In the genomic region with DNA sequence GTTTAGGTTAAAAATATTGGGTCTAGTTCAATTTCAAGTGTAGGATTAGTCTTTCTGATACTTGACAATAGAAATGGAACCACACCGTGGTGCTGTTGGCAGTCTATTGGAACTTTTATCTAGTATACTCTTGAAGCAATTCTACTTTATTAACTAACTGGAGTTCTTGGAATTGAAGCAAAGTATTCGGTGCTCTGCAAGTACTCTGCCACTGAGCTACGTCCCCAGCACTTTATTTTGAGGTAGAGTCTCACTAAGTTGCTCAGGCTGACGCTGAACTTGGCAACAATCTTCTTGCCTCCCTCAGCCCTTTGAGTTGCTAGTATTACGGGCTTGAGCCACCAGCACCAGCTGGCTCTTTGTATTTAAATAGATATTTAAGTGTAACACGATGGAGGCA, we compare ENCODE assay signal across 8 mouse cellular contexts. TPM values are rescaled to one million over a fixed set of nuclear protein-coding genes. Genes with fewer than 3 reads are reported as not detected.
DNase-seq lines count a peak whose midpoint lies in the region; ATAC-seq and TF ChIP-seq lines count a peak whose summit lies in the region.

No protein-coding gene starts in this region.

- H3K27ac ChIP-seq in liver, adult 2 months (replicated peaks; ENCODE audit: insufficient read depth, low read depth, low read length): no peak overlapping the region
- H3K27ac ChIP-seq in hindbrain, embryonic 10.5 days: no peak overlapping the region
- peak overlapping the region; percentile 64 for H3K27ac ChIP-seq in liver, embryonic 15.5 days (replicated peaks)

- H3K4me2 ChIP-seq in liver, embryonic 15.5 days: peak overlapping the region; percentile 96

- no peak for TF ChIP-seq POLR2A in liver, adult 2 months (IDR thresholded peaks at IDR 0.05; ENCODE audit: extremely low read depth, insufficient read depth, low read length)
- no peak for TF ChIP-seq POLR2A in brain, embryonic 14.5 days (IDR thresholded peaks at IDR 0.05; ENCODE audit: borderline replicate concordance, extremely low read depth, insufficient read depth, insufficient read length, poor library complexity, severe bottlenecking)

- DNase-seq in liver, adult 2 months (ENCODE audit: extremely low read depth, low read depth, low spot score): peak; percentile 61
- no peak for DNase-seq in liver
- peak; percentile 69 for DNase-seq in brain, embryonic 14.5 days (ENCODE audit: low read depth)
- no peak for DNase-seq in hindbrain, embryonic 10.5 days (ENCODE audit: low spot score)
- no peak for DNase-seq in urinary bladder, postnatal 4 days (ENCODE audit: low spot score in 2 of 2)
- no peak for DNase-seq in urinary bladder, adult 2 months (ENCODE audit: low spot score)
- no peak for DNase-seq in thymus, adult 18-20 months

- no peak overlapping the region for H3K9ac ChIP-seq in liver, adult 2 months (ENCODE audit: low read depth, low read length)
- peak overlapping the region; percentile 44 for H3K9ac ChIP-seq in liver, embryonic 15.5 days

- 3% methylated on average over 6 of the region's 6 CpGs for WGBS in liver, adult 2 months
- WGBS in hindbrain, embryonic 10.5 days: 67% methylated on average over 6 of the region's 6 CpGs
- 43% methylated on average over 6 of the region's 6 CpGs for WGBS in liver, embryonic 15.5 days (ENCODE audit: insufficient replicate concordance)

- H3K4me1 ChIP-seq in liver, adult 2 months (ENCODE audit: control insufficient read depth, insufficient read depth, low read length): peaks cover 12% of the 10 kb centered on the region
- H3K4me1 ChIP-seq in hindbrain, embryonic 10.5 days (replicated peaks): peaks cover 25% of the 10 kb centered on the region
- H3K4me1 ChIP-seq in liver, embryonic 15.5 days (replicated peaks): peaks cover 43% of the 10 kb centered on the region

- no peaks in the 10 kb centered on the region for H3K27me3 ChIP-seq in liver, adult 2 months (ENCODE audit: control insufficient read depth, insufficient read depth, low read length)
- no peaks in the 10 kb centered on the region for H3K27me3 ChIP-seq in hindbrain, embryonic 10.5 days (ENCODE audit: insufficient read depth, poor library complexity, severe bottlenecking)
- H3K27me3 ChIP-seq in liver, embryonic 15.5 days: no peaks in the 10 kb centered on the region

- no peak for ATAC-seq in liver, embryonic 15.5 days (ENCODE audit: insufficient read depth)

- no peaks in the 10 kb centered on the region for H3K36me3 ChIP-seq in liver, adult 2 months (ENCODE audit: control insufficient read depth, insufficient read depth, low read length)
- H3K36me3 ChIP-seq in hindbrain, embryonic 10.5 days: peaks cover 3% of the 10 kb centered on the region; the same call in 1 of the 2 replicates
- no peaks in the 10 kb centered on the region for H3K36me3 ChIP-seq in liver, embryonic 15.5 days (replicated peaks)

- peaks cover 8% of the 10 kb centered on the region; the same call in 1 of the 2 replicates for H3K79me2 ChIP-seq in liver, adult 2 months (ENCODE audit: control insufficient read depth, insufficient read depth, low read length)

- no peaks in the 10 kb centered on the region for H3K9me3 ChIP-seq in hindbrain, embryonic 10.5 days
- no peaks in the 10 kb centered on the region for H3K9me3 ChIP-seq in liver, embryonic 15.5 days (replicated peaks)

- H3K4me3 ChIP-seq in liver, adult 2 months (ENCODE audit: insufficient read depth, low read depth, low read length): no peak overlapping the region
- H3K4me3 ChIP-seq in hindbrain, embryonic 10.5 days: peak overlapping the region; percentile 96
- peak overlapping the region; percentile 77 for H3K4me3 ChIP-seq in liver, embryonic 15.5 days (replicated peaks)

- TF ChIP-seq CTCF in liver, adult 2 months (IDR thresholded peaks at IDR 0.05; ENCODE audit: low read depth, low read length): no peak
- TF ChIP-seq CTCF in brain, embryonic 14.5 days (IDR thresholded peaks at IDR 0.05; ENCODE audit: borderline replicate concordance, extremely low read depth, insufficient read depth, insufficient read length): no peak

RNA-seq across cellular contexts. Expression of gene Naa50, which starts 1.9 kb away (rescaled TPM):
- 28.4 and 29.7 TPM in 2 replicates for total RNA-seq in liver, adult 2 months (2014; rRNA removed)
- 11.0 and 14.8 TPM in 2 replicates for polyA plus RNA-seq in liver, adult 2 months (2012; rRNA removed)
- 19.0 and 25.1 TPM in 2 replicates for polyA plus RNA-seq in brain, embryonic 14.5 days (2012; rRNA removed)
- polyA plus RNA-seq in hindbrain, embryonic 10.5 days (2016; fragmentation: Nextera tagmentation; extraction: Ambion mirVana): 78.0 and 123 TPM in 2 replicates
- polyA plus RNA-seq in liver, embryonic 15.5 days (2015; fragmentation: Nextera tagmentation; extraction: Ambion mirVana): 61.6 and 65.8 TPM in 2 replicates
- polyA plus RNA-seq in urinary bladder, adult 2 months (2012; rRNA removed): 20.7 and 31.9 TPM in 2 replicates

RNA-seq across cellular contexts. Expression of gene Atp6v1a, which starts 2.0 kb away (rescaled TPM):
- 39.2 and 40.8 TPM in 2 replicates for total RNA-seq in liver, adult 2 months (2014; rRNA removed)
- 11.9 and 13.0 TPM in 2 replicates for polyA plus RNA-seq in liver, adult 2 months (2012; rRNA removed)
- polyA plus RNA-seq in brain, embryonic 14.5 days (2012; rRNA removed): 75.6 and 84.2 TPM in 2 replicates
- polyA plus RNA-seq in hindbrain, embryonic 10.5 days (2016; fragmentation: Nextera tagmentation; extraction: Ambion mirVana): 43.3 and 47.6 TPM in 2 replicates
- 23.1 and 23.3 TPM in 2 replicates for polyA plus RNA-seq in liver, embryonic 15.5 days (2015; fragmentation: Nextera tagmentation; extraction: Ambion mirVana)
- polyA plus RNA-seq in urinary bladder, adult 2 months (2012; rRNA removed): 38.7 and 40.5 TPM in 2 replicates

RNA-seq across cellular contexts. Expression of gene Usf3, which starts 31.6 kb away (rescaled TPM):
- total RNA-seq in liver, adult 2 months (2014; rRNA removed): 9.4 and 10.5 TPM in 2 replicates
- 6.7 and 6.9 TPM in 2 replicates for polyA plus RNA-seq in liver, adult 2 months (2012; rRNA removed)
- 8.7 and 11.6 TPM in 2 replicates for polyA plus RNA-seq in brain, embryonic 14.5 days (2012; rRNA removed)
- 2.4 and 2.6 TPM in 2 replicates for polyA plus RNA-seq in hindbrain, embryonic 10.5 days (2016; fragmentation: Nextera tagmentation; extraction: Ambion mirVana)
- 1.2 and 1.8 TPM in 2 replicates for polyA plus RNA-seq in liver, embryonic 15.5 days (2015; fragmentation: Nextera tagmentation; extraction: Ambion mirVana)
- 8.6 and 10.7 TPM in 2 replicates for polyA plus RNA-seq in urinary bladder, adult 2 months (2012; rRNA removed)

Comparison
In these comparisons a context has a peak if more than half of its experiments do, and no peak if none do; other contexts are left out.
1. DNase-seq: peak in liver, adult 2 months (single experiment) and brain, embryonic 14.5 days (single experiment); none in liver (single experiment), hindbrain, embryonic 10.5 days (single experiment), urinary bladder, postnatal 4 days (0 of 2), urinary bladder, adult 2 months (single experiment) and thymus, adult 18-20 months (0 of 2).